Mouse (Mus musculus) embryonic facial prominence, embryonic 15.5 days (tissue): ENCODE measurements around the gene Gmfb. TPM values are rescaled to one million over a fixed set of nuclear protein-coding genes. Genes with fewer than 3 reads are reported as not detected.
"Not testable (repeated sequence)": the region's sequence is repeated elsewhere in the genome, so short reads cannot be mapped to it uniquely, and the experiment has no call there.

Experiments used
- ATAC-seq: fragments of 200-750 bp; cut with Nextera tagmentation; 2 replicates; pipeline ENCODE4 v1.8.0; 2017; ENCODE audit warnings: low read depth, moderate TSS enrichment; ENCODE audit not compliant: insufficient number of reproducible peaks, low FRiP score, low TSS enrichment
- H3K27ac ChIP-seq: fragments of 300-500 bp; sonication (generic); replicated peaks from 2 replicates; pipeline ENCODE4 v1.5.1; 2015; ENCODE audit warnings: mild to moderate bottlenecking, inconsistent platforms
- H3K27me3 ChIP-seq: fragments of 300-500 bp; sonication (generic); 2 replicates; pipeline ENCODE4 v1.6.1; 2015; ENCODE audit warnings: inconsistent platforms
- H3K36me3 ChIP-seq: fragments of 300-500 bp; sonication (generic); 2 replicates; pipeline ENCODE4 v1.6.1; 2015; ENCODE audit warnings: mild to moderate bottlenecking, inconsistent platforms
- H3K4me1 ChIP-seq: fragments of 300-500 bp; sonication (generic); 2 replicates; pipeline ENCODE4 v1.6.1; 2015; ENCODE audit warnings: inconsistent platforms
- H3K4me2 ChIP-seq: fragments of 300-500 bp; sonication (generic); replicated peaks from 2 replicates; pipeline ENCODE4 v1.6.1; 2015; ENCODE audit warnings: mild to moderate bottlenecking, inconsistent platforms
- H3K4me3 ChIP-seq: fragments of 300-500 bp; sonication (generic); replicated peaks from 2 replicates; pipeline ENCODE4 v1.5.1; 2015; ENCODE audit warnings: mild to moderate bottlenecking, inconsistent platforms
- H3K9ac ChIP-seq: fragments of 300-500 bp; sonication (generic); 2 replicates; pipeline ENCODE4 v1.6.1; 2015; ENCODE audit warnings: inconsistent platforms
- H3K9me3 ChIP-seq: fragments of 300-500 bp; sonication (generic); replicated peaks from 2 replicates; pipeline ENCODE4 v1.6.1; 2016; ENCODE audit warnings: inconsistent platforms
- WGBS: fragments of 180-500 bp; shearing (Covaris S2); methylation state at CpG from one replicate; pipeline ENCODE4 v1.1.7; 2015; 5-methylcytosine and 5-hydroxymethylcytosine counted together
- polyA plus RNA-seq: library from polyadenylated mRNA; unstranded; fragments of >200 nt; fragmentation: Nextera tagmentation; extraction: Ambion mirVana; gene quantifications from 2 replicates; pipeline ENCODE4 v1.2.1, GENCODE M21; 2015

Gene Gmfb
- polyA plus RNA-seq, 1 experiment from 2014 or later = 69.8 TPM

DNA sequence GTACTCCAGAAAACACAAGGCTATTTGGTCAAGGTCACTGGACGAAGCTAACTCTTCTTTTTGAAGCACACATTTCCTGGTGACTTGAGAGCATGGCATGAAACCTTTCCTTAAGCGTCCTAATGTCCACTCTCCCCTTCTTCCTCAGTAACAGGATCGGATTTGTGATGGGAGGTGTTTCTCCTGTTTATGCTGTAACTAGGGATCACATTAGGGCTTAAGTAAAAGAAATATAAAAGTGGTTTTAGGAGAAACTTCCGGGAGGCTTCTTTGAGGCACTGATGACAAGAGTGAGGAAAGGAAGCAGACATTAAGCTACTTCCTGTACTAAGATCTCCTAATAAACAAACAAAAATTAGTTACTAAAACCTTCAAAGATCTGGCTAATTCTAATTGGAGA, 9.3 kb upstream of the Gmfb start:
- peak overlapping the region; percentile 70; the same call in 1 of the 2 replicates for H3K9ac ChIP-seq
- 0 out of 2 replicates have a peak overlapping the region, but pooled peaks have one; percentile 60 for H3K27ac ChIP-seq

DNA sequence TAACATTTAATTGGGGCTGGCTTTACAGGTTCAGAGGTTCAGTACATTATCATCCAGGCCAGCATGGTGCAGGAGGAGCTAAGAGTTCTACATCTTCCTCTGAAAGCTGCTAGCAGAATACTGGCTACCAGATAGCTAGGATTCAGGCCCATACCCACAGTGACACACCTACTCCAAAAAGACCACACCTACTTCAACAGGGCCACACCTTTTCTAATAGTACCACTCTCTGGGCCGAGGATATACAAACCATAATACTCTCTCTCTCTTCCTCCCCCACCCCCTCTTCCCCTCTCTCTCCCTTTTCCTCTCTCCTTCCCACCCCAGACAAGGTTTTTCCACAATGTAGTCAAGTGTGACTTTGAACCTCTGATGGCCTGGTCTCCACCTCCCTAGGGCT, 5.4 kb upstream of the Gmfb start:
- Histone ChIP-seq H3K4me1 (0 out of 2 replicates have a peak, but pooled peaks cover 2% of the 10 kb centered on the region), H3K4me2 (no peak overlapping the region), H3K36me3 (no peaks in the 10 kb centered on the region), H3K27me3 (0 out of 2 replicates have a peak, but pooled peaks cover 4% of the 10 kb centered on the region), H3K9me3 (no peaks in the 10 kb centered on the region), H3K4me3 (no peak overlapping the region), H3K27ac (no peak overlapping the region), H3K9ac (no peak overlapping the region)
- ATAC-seq = no peak
- WGBS = 56% methylated on average over 1 of the region's 1 CpGs

More for the DNA sequence above, 9.3 kb upstream of the Gmfb start:
- Histone ChIP-seq H3K4me3 (peak overlapping the region; percentile 74), H3K9me3 (no peaks in the 10 kb centered on the region), H3K36me3 (no peaks in the 10 kb centered on the region), H3K4me2 (peak overlapping the region; percentile 94), H3K4me1 (peaks cover 6% of the 10 kb centered on the region; the same call in 1 of the 2 replicates), H3K27me3 (no peaks in the 10 kb centered on the region)
- ATAC-seq = no peak
- WGBS = 3% methylated on average over 4 of the region's 4 CpGs

DNA sequence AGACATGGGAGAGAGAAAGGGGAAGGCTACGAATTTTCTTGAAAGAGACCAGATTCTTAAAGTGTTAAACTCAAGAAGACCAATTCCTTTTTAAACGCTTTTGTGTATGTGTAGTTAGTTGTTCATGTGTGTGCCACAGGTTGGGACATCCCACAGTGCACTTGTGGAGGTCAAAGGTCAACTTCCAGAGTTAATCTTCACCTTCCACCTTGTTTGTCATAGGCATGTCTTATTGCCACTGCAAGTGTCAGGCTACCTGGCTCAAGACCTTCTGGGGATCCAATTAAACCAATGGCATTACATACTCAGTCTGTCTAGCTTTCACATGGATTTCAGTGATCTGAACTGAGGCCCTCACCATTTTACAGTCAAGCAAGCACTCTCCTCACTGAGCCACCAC, 2.0 kb upstream of the Gmfb start:
- H3K4me2 ChIP-seq = no peak overlapping the region
- ATAC-seq = no peak
- peaks cover 16% of the 10 kb centered on the region for H3K4me1 ChIP-seq
- no peak overlapping the region for H3K9ac ChIP-seq
- no peak overlapping the region for H3K4me3 ChIP-seq
- 0 out of 2 replicates have a peak, but pooled peaks cover 4% of the 10 kb centered on the region for H3K27me3 ChIP-seq
- H3K9me3 ChIP-seq = no peaks in the 10 kb centered on the region
- no peak overlapping the region for H3K27ac ChIP-seq
- 75% methylated on average over 2 of the region's 2 CpGs for WGBS
- no peaks in the 10 kb centered on the region for H3K36me3 ChIP-seq

DNA sequence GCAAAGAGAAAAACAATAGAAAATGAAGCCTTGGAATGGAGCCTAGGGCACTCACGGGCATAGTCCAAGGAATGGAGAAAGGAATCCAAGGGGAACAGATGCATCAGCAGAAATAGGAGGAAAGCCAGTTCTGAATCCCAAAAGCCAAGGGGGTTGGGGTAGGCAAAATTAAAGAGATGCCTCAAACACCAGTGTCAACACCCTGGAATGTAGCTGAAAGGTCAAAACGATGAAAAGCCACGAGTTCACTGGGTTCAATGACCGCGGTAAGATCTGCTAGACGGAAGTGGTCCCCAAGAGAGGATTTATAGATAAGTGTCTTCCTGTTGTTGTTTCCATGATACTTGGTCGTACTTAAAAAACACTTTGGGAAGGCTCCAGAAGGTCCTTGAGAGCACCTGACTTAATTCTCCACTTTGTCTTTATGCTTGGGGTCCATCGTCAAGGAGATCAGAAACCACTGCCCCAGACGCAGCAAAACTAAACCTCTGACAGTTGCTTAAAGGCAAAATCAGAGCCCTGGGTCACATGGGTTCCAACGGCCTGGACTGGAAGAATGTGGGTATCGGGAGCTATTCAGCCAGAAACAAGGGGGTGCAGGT, 670 bp downstream of the Gmfb start:
- peak overlapping the region; percentile 72 for H3K9ac ChIP-seq
- no peaks in the 10 kb centered on the region for H3K9me3 ChIP-seq
- H3K4me2 ChIP-seq = peak overlapping the region; percentile 68
- under 1% methylated on average over 11 of the region's 11 CpGs for WGBS
- H3K4me1 ChIP-seq = peaks cover 21% of the 10 kb centered on the region
- H3K36me3 ChIP-seq = 0 out of 2 replicates have a peak, but pooled peaks cover 9% of the 10 kb centered on the region
- H3K27ac ChIP-seq = peak overlapping the region; percentile 95
- no peak for ATAC-seq
- peak overlapping the region; percentile 92 for H3K4me3 ChIP-seq
- H3K27me3 ChIP-seq = 0 out of 2 replicates have a peak, but pooled peaks cover 4% of the 10 kb centered on the region

DNA sequence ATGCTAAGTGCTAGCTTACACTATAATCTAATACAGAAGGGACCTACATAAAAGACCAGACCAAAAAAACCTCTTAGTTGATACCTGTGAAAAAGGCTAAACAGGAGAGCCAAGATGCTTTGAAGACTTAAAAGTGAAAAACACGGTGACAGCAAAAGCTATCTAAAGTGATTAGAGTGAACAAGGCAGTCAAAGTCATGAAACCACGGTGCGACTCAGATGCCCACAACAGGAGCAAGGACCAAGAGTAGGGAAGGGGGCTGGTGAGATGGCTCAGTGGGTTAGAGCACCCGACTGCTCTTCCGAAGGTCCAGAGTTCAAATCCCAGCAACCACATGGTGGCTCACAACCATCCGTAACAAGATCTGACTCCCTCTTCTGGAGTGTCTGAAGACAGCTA, 2.1 kb downstream of the Gmfb start:
- peaks cover 20% of the 10 kb centered on the region; the same call in 1 of the 2 replicates for H3K36me3 ChIP-seq
- H3K9me3 ChIP-seq, H3K27me3 ChIP-seq, H3K27ac ChIP-seq, H3K4me3 ChIP-seq, H3K4me2 ChIP-seq, H3K9ac ChIP-seq, ATAC-seq: not testable (repeated sequence)
- 94% methylated on average over 5 of the region's 6 CpGs for WGBS
- H3K4me1 ChIP-seq = peaks cover 21% of the 10 kb centered on the region

DNA sequence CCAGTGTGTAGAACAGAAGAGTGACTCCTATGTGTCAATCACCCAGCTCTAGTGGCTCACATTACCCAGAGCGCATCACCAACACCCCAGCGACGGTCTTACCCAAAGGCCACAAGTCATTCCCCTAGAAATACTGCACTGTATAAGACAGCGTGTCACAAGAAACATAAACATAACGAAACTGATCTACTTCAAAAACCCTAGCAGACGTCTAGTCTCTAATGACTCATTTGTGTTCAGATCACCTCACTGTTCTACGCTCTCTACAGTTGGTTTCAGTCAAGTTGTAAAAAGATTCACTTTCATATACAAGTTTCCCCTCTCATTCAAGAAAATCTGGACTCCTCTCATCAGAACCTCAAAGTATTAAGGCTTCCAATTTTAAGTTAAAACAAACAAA, 3.3 kb downstream of the Gmfb start:
- Histone ChIP-seq H3K9ac (no peak overlapping the region), H3K4me1 (peaks cover 21% of the 10 kb centered on the region), H3K4me2 (no peak overlapping the region), H3K4me3 (no peak overlapping the region), H3K27me3 (0 out of 2 replicates have a peak, but pooled peaks cover 4% of the 10 kb centered on the region), H3K9me3 (no peaks in the 10 kb centered on the region), H3K36me3 (peaks cover 24% of the 10 kb centered on the region), H3K27ac (no peak overlapping the region)
- 87% methylated on average over 7 of the region's 7 CpGs for WGBS
- ATAC-seq = no peak

GRCm38 (mm10) chr14:46816916-46817622, 5.0 kb downstream of the Gmfb start:
- Histone ChIP-seq H3K9me3 (no peaks in the 10 kb centered on the region), H3K9ac (no peak overlapping the region), H3K36me3 (peaks cover 39% of the 10 kb centered on the region), H3K4me2 (no peak overlapping the region), H3K4me3 (no peak overlapping the region), H3K27me3 (no peaks in the 10 kb centered on the region), H3K4me1 (peaks cover 21% of the 10 kb centered on the region), H3K27ac (no peak overlapping the region)
- no peak for ATAC-seq
- 93% methylated on average over 8 of the region's 8 CpGs for WGBS

DNA sequence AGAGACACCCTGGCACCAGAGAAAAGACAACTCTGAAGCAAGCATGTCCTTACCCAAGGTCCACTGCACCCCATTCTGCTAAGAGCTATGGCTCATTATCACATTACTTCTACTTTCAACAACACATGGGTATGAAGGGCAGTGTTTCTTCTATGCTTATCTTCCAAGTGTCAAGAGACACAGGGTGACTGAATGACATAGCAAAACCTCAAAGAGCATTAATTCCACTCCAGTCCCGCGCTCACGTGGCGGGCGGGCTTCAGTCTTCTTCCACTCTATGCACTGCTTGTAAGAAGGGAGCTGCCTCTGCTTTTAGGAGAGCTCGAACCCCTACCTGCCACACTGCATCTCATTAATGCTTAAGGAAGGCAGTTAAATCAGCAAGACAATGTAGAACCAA, 6.4 kb downstream of the Gmfb start:
- H3K27me3 ChIP-seq = no peaks in the 10 kb centered on the region
- no peak overlapping the region for H3K4me2 ChIP-seq
- H3K9ac ChIP-seq = no peak overlapping the region
- WGBS = 86% methylated on average over 6 of the region's 6 CpGs
- H3K9me3 ChIP-seq = no peaks in the 10 kb centered on the region
- H3K36me3 ChIP-seq = peaks cover 49% of the 10 kb centered on the region
- H3K4me1 ChIP-seq = peaks cover 15% of the 10 kb centered on the region
- no peak overlapping the region for H3K4me3 ChIP-seq
- no peak for ATAC-seq
- H3K27ac ChIP-seq = no peak overlapping the region

GRCm38 (mm10) chr14:46807927-46808326, 14.1 kb downstream of the Gmfb start:
- H3K27ac ChIP-seq = no peak overlapping the region
- no peaks in the 10 kb centered on the region for H3K9me3 ChIP-seq
- no peak overlapping the region for H3K4me3 ChIP-seq
- WGBS = 52% methylated on average over 3 of the region's 3 CpGs
- ATAC-seq = no peak
- 0 out of 2 replicates have a peak, but pooled peaks cover 4% of the 10 kb centered on the region for H3K4me1 ChIP-seq
- peaks cover 21% of the 10 kb centered on the region for H3K36me3 ChIP-seq
- H3K9ac ChIP-seq = no peak overlapping the region
- H3K4me2 ChIP-seq = no peak overlapping the region
- no peaks in the 10 kb centered on the region for H3K27me3 ChIP-seq

DNA sequence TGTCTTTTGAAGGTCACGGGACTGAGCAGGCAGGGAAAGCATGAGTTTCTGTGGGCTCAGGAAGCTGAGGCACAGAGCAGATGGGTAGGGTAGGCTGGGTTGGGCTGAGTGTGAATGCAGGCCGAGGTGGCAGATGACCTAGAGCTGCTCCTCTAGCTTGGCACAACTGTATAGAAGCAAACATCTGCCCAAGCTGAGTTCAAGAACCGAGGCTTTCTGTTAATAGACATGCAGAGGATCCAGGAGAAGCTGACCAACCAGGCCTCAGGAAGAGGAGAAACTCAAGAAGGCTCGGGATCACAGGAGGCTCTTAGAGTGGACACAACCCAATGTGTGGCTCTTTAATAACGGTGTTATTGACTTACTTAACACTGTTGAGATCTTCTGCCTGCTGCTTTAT, 15.9 kb downstream of the Gmfb start:
- Histone ChIP-seq H3K9ac (no peak overlapping the region), H3K4me2 (no peak overlapping the region), H3K27me3 (no peaks in the 10 kb centered on the region), H3K27ac (no peak overlapping the region), H3K4me3 (no peak overlapping the region), H3K4me1 (0 out of 2 replicates have a peak, but pooled peaks cover 4% of the 10 kb centered on the region), H3K9me3 (no peaks in the 10 kb centered on the region), H3K36me3 (peaks cover 8% of the 10 kb centered on the region)
- no peak for ATAC-seq
- WGBS = 84% methylated on average over 5 of the region's 5 CpGs

DNA sequence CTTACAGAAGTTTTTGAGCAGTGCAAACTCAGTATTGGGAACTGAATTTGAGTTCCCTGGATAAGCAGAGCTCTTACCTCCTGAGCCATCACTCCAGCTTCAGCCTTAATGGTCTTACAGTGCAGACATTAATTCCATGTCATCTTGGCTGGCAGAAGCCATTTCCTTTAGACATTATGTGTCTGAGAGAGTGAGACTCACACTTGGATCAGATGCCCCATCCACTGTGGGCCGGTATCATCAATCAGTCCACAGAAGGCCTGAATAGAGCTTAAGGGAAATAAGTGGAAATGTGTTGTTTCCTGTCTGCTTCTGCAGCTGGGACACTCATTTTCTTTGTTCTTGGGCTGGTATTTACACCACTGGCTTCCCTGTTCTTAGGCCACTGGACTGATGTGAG, 18.3 kb downstream of the Gmfb start:
- H3K4me1 ChIP-seq = 0 out of 2 replicates have a peak, but pooled peaks cover 4% of the 10 kb centered on the region
- no peak overlapping the region for H3K4me3 ChIP-seq
- 97% methylated on average over 1 of the region's 1 CpGs for WGBS
- H3K9ac ChIP-seq = no peak overlapping the region
- H3K27me3 ChIP-seq = no peaks in the 10 kb centered on the region
- no peak overlapping the region for H3K27ac ChIP-seq
- peaks cover 6% of the 10 kb centered on the region; the same call in 1 of the 2 replicates for H3K36me3 ChIP-seq
- H3K4me2 ChIP-seq = no peak overlapping the region
- no peak for ATAC-seq
- no peaks in the 10 kb centered on the region for H3K9me3 ChIP-seq
